Mouse (Mus musculus): ENCODE data around the gene Anxa4.

DNA sequence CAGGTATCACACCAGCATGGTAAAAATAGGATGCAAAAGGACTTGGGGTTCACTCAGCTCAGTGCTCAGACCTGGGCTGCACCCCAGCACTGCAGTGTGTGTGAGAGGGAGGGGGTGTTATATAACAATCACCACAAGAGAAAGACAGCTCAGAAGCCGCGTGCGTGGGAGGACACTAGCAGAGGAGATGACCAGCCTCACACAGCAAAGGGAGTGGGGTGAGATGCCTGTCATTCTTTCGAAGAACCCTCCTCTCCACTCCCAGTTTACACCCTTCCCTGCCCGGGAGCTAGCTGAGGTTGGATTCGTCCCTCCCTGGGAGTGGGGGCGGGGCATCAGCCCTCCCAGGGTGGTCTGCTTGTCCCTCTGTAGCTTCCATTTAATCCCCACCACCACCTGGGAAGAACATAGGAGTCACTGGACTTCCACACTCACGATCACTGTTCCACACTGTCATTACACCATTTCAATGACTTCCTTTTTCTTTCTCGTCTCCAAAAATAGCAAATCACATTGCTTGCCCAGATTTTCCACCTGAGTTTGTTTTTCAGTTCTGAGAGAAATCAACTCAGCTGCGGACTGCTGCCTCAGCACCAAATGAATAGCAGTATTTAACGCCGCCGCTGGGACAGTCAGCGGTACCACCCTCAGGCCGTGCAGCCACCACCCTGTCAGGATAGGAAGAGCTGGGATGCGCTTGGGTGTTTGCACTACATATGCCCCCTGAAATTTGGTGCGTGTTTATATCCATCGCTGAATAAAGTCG is 29.1 kb upstream of the Anxa4 start:
- no peak for TF ChIP-seq CTCF (IDR thresholded peaks at IDR 0.05; ENCODE audit: low read depth)
- TF ChIP-seq EP300 (IDR thresholded peaks at IDR 0.05; ENCODE audit: low read depth): no peak
